Mouse (Mus musculus): ENCODE data around the gene Auts2.

The Auts2 gene

GRCm38 (mm10) chr5:131992268-131992667, 550.9 kb downstream of the Auts2 start:
- no peak for DNase-seq (ENCODE audit: low spot score)

DNA sequence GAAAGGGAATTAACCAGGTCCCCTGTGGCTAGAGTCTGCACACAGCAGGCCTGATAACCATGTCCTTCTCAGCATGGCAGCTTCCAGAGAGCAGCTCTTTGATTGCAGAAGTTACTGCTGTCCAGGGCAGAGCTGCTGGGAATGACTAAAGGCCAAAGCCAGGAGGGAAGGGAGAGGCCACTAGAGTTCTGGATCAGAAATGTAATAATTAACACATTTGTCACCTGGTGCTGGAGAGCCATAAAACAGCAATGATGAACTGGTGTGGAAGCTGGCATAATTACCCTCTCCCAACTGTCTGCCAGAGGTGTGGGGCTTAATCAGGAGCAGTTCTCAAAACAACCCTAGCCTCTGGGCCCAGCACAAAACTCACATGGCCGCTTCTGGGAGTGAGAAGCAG, 552.6 kb downstream of the Auts2 start:
- DNase-seq (ENCODE audit: low spot score) = no peak

DNA sequence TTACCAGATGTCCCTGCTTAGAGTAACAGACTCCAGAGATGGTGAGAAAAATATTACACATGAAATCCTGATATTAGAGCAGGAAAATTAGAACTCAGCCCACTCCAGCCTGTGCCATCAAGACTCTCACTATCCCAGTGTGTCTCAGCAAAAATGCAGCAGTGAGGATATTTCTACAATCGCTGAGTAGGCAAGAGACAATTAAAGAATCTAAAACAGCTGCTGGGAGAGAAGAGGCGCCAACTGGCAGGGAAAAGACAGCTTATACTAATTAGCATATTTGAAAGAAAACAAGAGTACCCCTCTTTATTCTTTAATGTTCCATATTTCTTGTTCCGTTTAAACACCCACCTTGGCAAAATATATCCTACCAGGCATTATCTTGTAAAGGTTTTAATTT, 561.7 kb downstream of the Auts2 start:
- DNase-seq (ENCODE audit: low spot score) = no peak

GRCm38 (mm10) chr5:131978939-131979338, 564.2 kb downstream of the Auts2 start:
- no peak for DNase-seq (ENCODE audit: low spot score)

GRCm38 (mm10) chr5:131977497-131977896, 565.6 kb downstream of the Auts2 start:
- DNase-seq (ENCODE audit: low spot score) = no peak

GRCm38 (mm10) chr5:131971901-131972300, 571.2 kb downstream of the Auts2 start:
- DNase-seq (ENCODE audit: low spot score) = no peak

GRCm38 (mm10) chr5:131965499-131965898, 577.6 kb downstream of the Auts2 start:
- DNase-seq (ENCODE audit: low spot score) = no peak

- DNase-seq (ENCODE audit: low spot score) = no peak
Measured at GRCm38 (mm10) chr5:131963565-131963964, 579.6 kb downstream of the Auts2 start.

DNA sequence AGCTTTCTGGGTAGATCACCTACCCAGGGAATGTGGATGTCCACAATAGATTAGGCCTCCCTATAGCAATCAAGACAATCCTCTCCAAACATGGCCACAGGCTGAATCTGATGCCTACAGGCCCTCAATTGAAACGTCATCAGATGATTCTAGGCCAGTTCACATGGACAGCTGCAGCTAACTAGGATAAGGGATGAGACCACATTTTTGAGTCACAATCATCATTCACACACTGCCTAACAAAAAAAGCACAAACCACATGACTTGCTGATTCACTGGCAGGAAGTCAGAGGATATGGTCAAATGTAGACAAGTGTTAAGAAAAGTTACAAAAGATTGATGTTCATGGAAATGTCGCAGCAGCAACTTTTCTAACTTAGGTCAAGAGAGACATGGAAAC, 581.3 kb downstream of the Auts2 start:
- no peak for DNase-seq (ENCODE audit: low spot score)

DNA sequence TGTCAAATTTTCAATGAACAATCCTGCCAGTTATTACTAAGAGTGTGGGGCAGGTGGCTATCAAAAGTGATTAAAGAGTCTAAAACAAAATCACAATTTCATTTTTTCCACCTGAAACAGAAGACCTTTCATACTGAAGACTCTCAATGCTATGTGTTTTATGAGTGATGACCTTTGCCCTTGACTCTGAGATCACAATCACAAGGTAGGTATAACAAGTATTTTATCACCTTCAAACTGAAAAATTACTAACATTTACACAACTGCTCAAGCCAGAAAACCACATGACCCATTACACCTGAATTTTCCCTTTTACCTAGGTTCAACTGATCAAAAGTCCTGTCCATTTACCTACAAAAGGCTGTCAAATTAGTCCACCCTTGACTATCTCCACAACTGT, 582.7 kb downstream of the Auts2 start:
- no peak for DNase-seq (ENCODE audit: low spot score)

DNA sequence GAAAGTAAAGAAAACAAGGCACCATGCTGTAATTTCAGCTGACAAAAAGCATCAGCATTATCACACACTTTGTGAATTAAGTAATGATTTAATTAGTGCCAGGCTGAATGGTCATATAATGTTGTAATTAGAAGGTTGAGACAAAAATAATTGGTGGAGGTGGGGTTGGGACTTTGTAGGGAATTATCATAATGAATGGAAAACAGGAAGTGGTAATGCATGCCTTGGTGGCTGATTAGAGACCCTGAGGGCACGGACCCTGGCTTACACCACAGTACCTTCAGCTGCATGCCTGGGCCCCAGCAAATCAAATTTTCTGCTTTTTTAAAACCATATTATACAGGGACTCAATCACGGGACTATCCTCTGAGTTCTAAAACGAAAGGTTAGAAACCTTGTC, 586.1 kb downstream of the Auts2 start:
- no peak for DNase-seq (ENCODE audit: low spot score)

- DNase-seq (ENCODE audit: low spot score) = no peak
Measured at GRCm38 (mm10) chr5:131956090-131956489, 587.1 kb downstream of the Auts2 start.

- DNase-seq (ENCODE audit: low spot score) = no peak
Measured at GRCm38 (mm10) chr5:131955227-131956016, 587.7 kb downstream of the Auts2 start.

DNA sequence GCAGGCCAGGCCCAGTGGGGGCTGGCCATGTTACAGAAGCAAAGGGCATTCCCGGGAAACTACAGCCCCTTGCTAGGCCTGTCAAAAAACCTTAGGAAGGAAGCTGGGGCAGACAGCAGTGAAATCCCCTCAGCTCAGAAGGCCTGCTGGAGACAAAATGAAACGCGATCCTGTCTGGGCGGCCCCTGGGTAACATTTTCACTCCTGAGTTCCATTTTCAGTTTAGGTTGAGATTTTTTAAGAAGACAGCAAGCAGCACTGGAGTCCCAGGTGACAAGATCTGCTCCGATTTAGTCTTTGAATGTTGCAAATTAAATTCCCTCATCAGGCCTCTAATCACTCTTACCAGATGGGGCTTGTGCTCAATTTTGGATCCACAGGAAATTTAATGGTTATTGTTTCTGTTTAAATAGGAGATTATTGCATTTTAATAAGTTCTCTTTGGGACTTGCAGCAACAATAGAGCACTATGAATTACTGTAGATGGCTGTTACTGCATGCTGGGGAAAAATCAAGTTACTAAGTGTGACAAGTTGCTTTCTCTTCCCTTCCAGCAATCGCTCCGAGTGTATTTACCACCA, 594.5 kb downstream of the Auts2 start:
- DNase-seq (ENCODE audit: low spot score) = no peak

- no peak for DNase-seq (ENCODE audit: low spot score)
Measured at GRCm38 (mm10) chr5:131946801-131947200, 596.3 kb downstream of the Auts2 start.

GRCm38 (mm10) chr5:131944761-131945160, 598.4 kb downstream of the Auts2 start:
- DNase-seq (ENCODE audit: low spot score) = no peak

- DNase-seq (ENCODE audit: low spot score) = no peak
Measured at GRCm38 (mm10) chr5:131928696-131929095, 614.4 kb downstream of the Auts2 start.

GRCm38 (mm10) chr5:131922759-131923158, 620.4 kb downstream of the Auts2 start:
- DNase-seq (ENCODE audit: low spot score) = no peak

- no peak for DNase-seq (ENCODE audit: low spot score)
Measured at GRCm38 (mm10) chr5:131922118-131922517, 621.0 kb downstream of the Auts2 start.

GRCm38 (mm10) chr5:131919983-131920777, 623.0 kb downstream of the Auts2 start:
- no peak for DNase-seq (ENCODE audit: low spot score)

DNA sequence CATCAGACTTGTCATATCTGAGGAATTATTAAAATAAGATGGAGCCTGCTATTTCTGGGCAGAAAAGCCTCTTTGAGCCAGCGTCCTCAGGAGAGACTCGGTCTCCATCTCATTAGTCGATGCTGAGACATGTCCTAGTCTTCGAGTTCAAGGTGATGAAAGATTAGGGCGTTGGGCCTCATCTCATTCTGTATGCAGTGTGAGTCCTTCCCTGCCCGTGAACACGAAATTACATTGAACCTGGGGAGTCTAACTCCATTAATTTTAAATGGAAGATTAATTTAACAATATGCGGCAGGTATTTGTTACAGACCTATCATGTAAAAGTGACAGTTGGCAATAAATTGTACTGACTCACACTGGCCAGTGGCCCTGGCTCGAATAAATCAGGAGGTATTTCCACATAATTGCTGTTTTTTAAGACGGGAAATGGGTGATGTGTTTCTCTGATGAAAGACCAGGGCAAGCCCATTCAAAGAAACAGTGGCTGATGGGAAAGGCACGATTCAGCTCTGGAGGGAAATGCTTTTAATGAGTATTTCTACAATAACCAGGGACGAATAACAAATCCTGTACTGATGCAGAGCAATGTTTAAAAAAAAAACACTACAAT, 626.2 kb downstream of the Auts2 start:
- DNase-seq (ENCODE audit: low spot score) = no peak

DNA sequence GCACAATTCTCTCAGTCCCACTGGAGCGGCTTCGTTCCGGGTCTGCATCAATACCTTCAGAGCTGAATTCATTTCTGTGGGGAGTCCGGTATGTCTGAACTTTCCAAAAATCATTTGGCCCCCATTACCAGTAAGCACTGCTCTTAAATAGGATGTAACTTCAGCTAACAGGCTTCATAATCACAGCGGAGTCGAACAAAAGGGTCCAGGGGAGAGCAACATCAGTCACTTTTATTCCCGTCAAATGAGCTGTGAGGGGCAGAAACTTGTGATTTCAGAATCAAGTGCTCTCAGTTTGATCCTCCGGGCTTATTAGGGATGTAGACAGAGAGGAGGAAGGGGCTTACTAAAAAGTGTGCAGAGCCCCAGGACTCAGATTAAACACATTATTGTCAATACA, 629.6 kb downstream of the Auts2 start:
- DNase-seq (ENCODE audit: low spot score) = no peak

- no peak for DNase-seq (ENCODE audit: low spot score)
Measured at GRCm38 (mm10) chr5:131912983-131913382, 630.2 kb downstream of the Auts2 start.

Data from testis, postnatal 14 days (tissue).